Mouse (Mus musculus): ENCODE measurements around the gene Nfkbie. TPM values are rescaled to one million over a fixed set of nuclear protein-coding genes. Genes with fewer than 3 reads are reported as not detected.
A peak's percentile ranks its signal among the peaks of the same experiment; 100 is the strongest.

The Nfkbie gene
- polyA plus RNA-seq, 1 experiment: 50.4 TPM

GRCm38 (mm10) chr17:45566031-45566359 is 10.5 kb downstream of the Nfkbie start:
- TF ChIP-seq CTCF (IDR thresholded peaks at IDR 0.05; ENCODE audit: extremely low read depth, insufficient read depth, insufficient read length, insufficient replicate concordance) (no peak), POLR2A (IDR thresholded peaks at IDR 0.05; ENCODE audit: low read depth, low read length) (no peak)
- H3K27me3 ChIP-seq (ENCODE audit: control insufficient read depth, insufficient read depth, low read length): no peaks in the 10 kb centered on the region
- no peak overlapping the region for H3K4me3 ChIP-seq (ENCODE audit: extremely low read depth, insufficient read depth, insufficient read length)
- no peak for DNase-seq (ENCODE audit: low read depth in 1 of 2, low spot score in 2 of 2)
- 69% methylated on average over 1 of the region's 1 CpGs for WGBS
- peaks cover 51% of the 10 kb centered on the region for H3K36me3 ChIP-seq (ENCODE audit: control insufficient read depth, insufficient read depth, low read length)
- H3K27ac ChIP-seq (ENCODE audit: insufficient read depth, low read length): no peak overlapping the region
- H3K4me1 ChIP-seq (ENCODE audit: control insufficient read depth, insufficient read depth, insufficient read length): no peaks in the 10 kb centered on the region; the same call in none of the 2 replicates

- H3K4me1 ChIP-seq (ENCODE audit: control insufficient read depth, insufficient read depth, insufficient read length): no peaks in the 10 kb centered on the region; the same call in none of the 2 replicates
- H3K36me3 ChIP-seq (ENCODE audit: control insufficient read depth, insufficient read depth, low read length): peaks cover 53% of the 10 kb centered on the region
- DNase-seq (ENCODE audit: low read depth in 1 of 2, low spot score in 2 of 2): no peak
- WGBS: 80% methylated on average over 18 of the region's 18 CpGs
- no peaks in the 10 kb centered on the region for H3K27me3 ChIP-seq (ENCODE audit: control insufficient read depth, insufficient read depth, low read length)
- no peak overlapping the region for H3K4me3 ChIP-seq (ENCODE audit: extremely low read depth, insufficient read depth, insufficient read length)
- TF ChIP-seq CTCF (IDR thresholded peaks at IDR 0.05; ENCODE audit: extremely low read depth, insufficient read depth, insufficient read length, insufficient replicate concordance) (no peak), POLR2A (IDR thresholded peaks at IDR 0.05; ENCODE audit: low read depth, low read length) (no peak)
- no peak overlapping the region for H3K27ac ChIP-seq (ENCODE audit: insufficient read depth, low read length)
Measured at GRCm38 (mm10) chr17:45566360-45567161, 11.1 kb downstream of the Nfkbie start.

- Histone ChIP-seq H3K27ac (ENCODE audit: insufficient read depth, low read length) (no peak overlapping the region), H3K4me3 (ENCODE audit: extremely low read depth, insufficient read depth, insufficient read length) (no peak overlapping the region), H3K36me3 (ENCODE audit: control insufficient read depth, insufficient read depth, low read length) (peaks cover 48% of the 10 kb centered on the region), H3K27me3 (ENCODE audit: control insufficient read depth, insufficient read depth, low read length) (no peaks in the 10 kb centered on the region), H3K4me1 (ENCODE audit: control insufficient read depth, insufficient read depth, insufficient read length) (peaks cover 1% of the 10 kb centered on the region)
- WGBS: 73% methylated on average over 4 of the region's 4 CpGs
- TF ChIP-seq POLR2A (IDR thresholded peaks at IDR 0.05; ENCODE audit: low read depth, low read length) (no peak), CTCF (IDR thresholded peaks at IDR 0.05; ENCODE audit: extremely low read depth, insufficient read depth, insufficient read length, insufficient replicate concordance) (no peak)
- DNase-seq (ENCODE audit: low read depth in 1 of 2, low spot score in 2 of 2): no peak
Measured at GRCm38 (mm10) chr17:45567162-45567601, 11.7 kb downstream of the Nfkbie start.

- no peaks in the 10 kb centered on the region for H3K27me3 ChIP-seq (ENCODE audit: control insufficient read depth, insufficient read depth, low read length)
Measured at GRCm38 (mm10) chr17:45568990-45569389, 13.5 kb downstream of the Nfkbie start.

GRCm38 (mm10) chr17:45569999-45570398 is 14.5 kb downstream of the Nfkbie start:
- DNase-seq (ENCODE audit: low read depth in 1 of 2, low spot score in 2 of 2): no peak
- Histone ChIP-seq H3K36me3 (ENCODE audit: control insufficient read depth, insufficient read depth, low read length) (peaks cover 44% of the 10 kb centered on the region), H3K4me3 (ENCODE audit: extremely low read depth, insufficient read depth, insufficient read length) (no peak overlapping the region), H3K4me1 (ENCODE audit: control insufficient read depth, insufficient read depth, insufficient read length) (peaks cover 8% of the 10 kb centered on the region; the same call in 1 of the 2 replicates), H3K27ac (ENCODE audit: insufficient read depth, low read length) (no peak overlapping the region), H3K27me3 (ENCODE audit: control insufficient read depth, insufficient read depth, low read length) (no peaks in the 10 kb centered on the region)
- no peak for TF ChIP-seq CTCF (IDR thresholded peaks at IDR 0.05; ENCODE audit: extremely low read depth, insufficient read depth, insufficient read length, insufficient replicate concordance)
- no peak for TF ChIP-seq POLR2A (IDR thresholded peaks at IDR 0.05; ENCODE audit: low read depth, low read length)
- WGBS: 78% methylated on average over 4 of the region's 4 CpGs

More at GRCm38 (mm10) chr17:45568990-45569389, 13.5 kb downstream of the Nfkbie start:
- Histone ChIP-seq H3K4me3 (ENCODE audit: extremely low read depth, insufficient read depth, insufficient read length) (no peak overlapping the region), H3K36me3 (ENCODE audit: control insufficient read depth, insufficient read depth, low read length) (peaks cover 44% of the 10 kb centered on the region), H3K4me1 (ENCODE audit: control insufficient read depth, insufficient read depth, insufficient read length) (peaks cover 1% of the 10 kb centered on the region), H3K27ac (ENCODE audit: insufficient read depth, low read length) (no peak overlapping the region)
- TF ChIP-seq CTCF (IDR thresholded peaks at IDR 0.05; ENCODE audit: extremely low read depth, insufficient read depth, insufficient read length, insufficient replicate concordance) (no peak), POLR2A (IDR thresholded peaks at IDR 0.05; ENCODE audit: low read depth, low read length) (no peak)
- 92% methylated on average over 12 of the region's 12 CpGs for WGBS
- DNase-seq (ENCODE audit: low read depth in 1 of 2, low spot score in 2 of 2): no peak

- H3K4me1 ChIP-seq (ENCODE audit: control insufficient read depth, insufficient read depth, insufficient read length): peaks cover 8% of the 10 kb centered on the region; the same call in 1 of the 2 replicates
- no peaks in the 10 kb centered on the region for H3K27me3 ChIP-seq (ENCODE audit: control insufficient read depth, insufficient read depth, low read length)
- peak overlapping the region; percentile 94 for H3K4me3 ChIP-seq (ENCODE audit: extremely low read depth, insufficient read depth, insufficient read length)
- TF ChIP-seq POLR2A (IDR thresholded peaks at IDR 0.05; ENCODE audit: low read depth, low read length) (no peak), CTCF (IDR thresholded peaks at IDR 0.05; ENCODE audit: extremely low read depth, insufficient read depth, insufficient read length, insufficient replicate concordance) (no peak)
- DNase-seq (ENCODE audit: low read depth in 1 of 2, low spot score in 2 of 2): peak in 1 of 2 experiments; percentile 63
- peaks cover 35% of the 10 kb centered on the region for H3K36me3 ChIP-seq (ENCODE audit: control insufficient read depth, insufficient read depth, low read length)
- peak overlapping the region; percentile 98 for H3K27ac ChIP-seq (ENCODE audit: insufficient read depth, low read length)
- under 1% methylated on average over 57 of the region's 57 CpGs for WGBS
Measured at GRCm38 (mm10) chr17:45572103-45573086, 16.9 kb downstream of the Nfkbie start.

All from spleen, adult 2 months (tissue).